Mouse (Mus musculus) olfactory bulb, adult 2 months (tissue): Measurements from ENCODE around the gene Commd8.

Experiments used
- CTCF ChIP-seq: fragments of 200-500 bp; IDR thresholded peaks from 2 replicates; pipeline ENCODE4 v1.5.1; 2012; ENCODE audit warnings: low read depth, mild to moderate bottlenecking, low read length, moderate library complexity; ENCODE audit not compliant: insufficient read depth
- POLR2A ChIP-seq: fragments of 200-500 bp; IDR thresholded peaks from 2 replicates; pipeline ENCODE4 v1.6.1; 2012; ENCODE audit warnings: mild to moderate bottlenecking, low read depth, low read length, moderate library complexity; ENCODE audit not compliant: insufficient read depth

GRCm38 (mm10) chr5:72182804-72183203, 14.8 kb upstream of the Commd8 start:
- TF ChIP-seq POLR2A: no peak
- TF ChIP-seq CTCF: no peak
